Mouse (Mus musculus): ENCODE results near the gene Mup22.
"Not testable (repeated sequence)": the region's sequence is repeated elsewhere in the genome, so short reads cannot be mapped to it uniquely, and the experiment has no call there.

Mup22 gene

GRCm38 (mm10) chr4:60821363-60821762 is at the start of gene Mup22:
Mup22 (minus strand) TSS chr4:60821463.
- not testable (repeated sequence) for DNase-seq (ENCODE audit: low spot score)

GRCm38 (mm10) chr4:60840889-60841288 is 19.6 kb upstream of the Mup22 start:
- not testable (repeated sequence) for DNase-seq (ENCODE audit: low spot score)

All from T-cell, adult 2 months (primary cell).